Mouse (Mus musculus): ENCODE measurements around the gene Cxcl14. TPM values are rescaled to one million over a fixed set of nuclear protein-coding genes. Genes with fewer than 3 reads are reported as not detected.

Cxcl14 gene
- total RNA-seq, 2 experiments from 2014 or later: 144 to 150 TPM

DNA sequence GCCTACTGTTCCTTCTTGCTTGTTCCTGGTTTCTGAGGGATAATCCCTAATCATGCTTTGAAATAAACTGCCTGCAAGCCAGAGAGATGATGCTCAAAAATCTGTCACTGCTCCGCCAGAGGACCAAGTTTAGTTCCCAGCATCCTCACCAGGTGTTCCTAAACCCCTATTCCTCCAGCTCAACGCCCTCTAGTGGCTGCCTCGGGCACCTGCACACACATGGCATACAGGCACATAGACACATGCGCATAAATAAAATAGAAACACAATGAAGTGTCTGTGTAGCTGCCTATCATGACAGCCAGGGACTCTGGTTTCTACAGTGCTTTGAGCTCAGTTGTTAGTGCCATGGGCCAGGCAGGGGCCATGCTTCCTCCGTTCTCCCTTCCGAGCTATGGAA is 6.4 kb downstream of the Cxcl14 start:
- DNase-seq (ENCODE audit: low spot score in 2 of 2): no peak

DNA sequence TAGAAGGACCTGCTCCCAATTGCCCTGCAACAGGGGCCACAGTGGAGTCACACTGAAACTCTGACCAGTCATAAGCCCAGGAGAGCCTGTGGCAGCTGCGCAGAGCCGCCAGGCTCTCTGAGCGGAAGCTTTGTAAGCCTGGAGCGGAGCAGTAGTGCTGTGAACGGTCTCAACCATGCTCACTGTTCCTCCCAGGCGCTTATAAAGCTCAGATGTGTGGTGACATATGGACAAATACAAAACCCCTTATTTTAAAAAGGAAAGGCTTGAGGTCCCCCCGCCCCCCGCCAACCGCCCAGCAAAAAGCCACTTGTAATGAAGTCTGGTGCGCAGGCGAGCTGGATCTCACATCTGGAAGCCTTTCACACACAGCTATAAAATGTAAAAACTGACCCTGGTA is 7.1 kb downstream of the Cxcl14 start:
- DNase-seq (ENCODE audit: low spot score in 2 of 2): no peak

DNA sequence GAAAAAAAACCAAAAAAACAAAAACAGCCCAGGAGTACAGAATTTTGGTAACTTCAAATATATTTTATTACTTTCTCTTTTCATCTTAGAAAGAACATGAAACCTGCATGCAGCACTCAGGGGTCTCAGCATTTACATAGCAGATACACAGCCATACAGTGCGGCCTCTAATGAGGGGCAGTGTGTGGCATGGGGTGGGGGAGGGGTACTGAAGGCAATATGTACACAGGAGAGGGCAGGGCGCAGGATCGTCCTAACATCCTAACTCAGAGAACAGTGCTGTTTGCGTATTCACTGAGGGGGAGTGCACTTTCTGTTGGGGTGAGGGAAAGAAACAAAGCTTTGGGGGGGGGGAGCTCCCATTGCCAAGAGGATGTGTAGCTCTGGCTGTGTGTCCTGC is 7.8 kb downstream of the Cxcl14 start:
- DNase-seq (ENCODE audit: low spot score in 2 of 2): no peak

DNA sequence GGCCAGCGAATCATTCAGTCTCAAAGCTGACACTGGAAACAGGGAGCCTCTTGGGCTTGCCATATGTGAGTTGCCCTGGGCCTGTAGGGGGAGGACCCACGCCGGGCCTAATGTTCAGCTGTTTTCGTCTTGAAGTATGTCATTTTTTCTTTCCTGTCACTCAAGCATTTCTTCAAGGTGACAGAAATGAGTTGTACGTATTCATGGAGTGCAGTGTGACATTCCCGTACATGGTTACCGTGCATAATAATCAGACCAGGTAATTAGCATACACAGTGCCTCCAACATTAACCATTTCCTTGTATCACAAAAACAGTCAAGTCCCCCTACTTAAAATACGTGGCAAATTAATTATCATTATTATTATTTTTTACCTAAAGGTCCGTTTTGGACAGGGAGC is 9.3 kb downstream of the Cxcl14 start:
- no peak for DNase-seq (ENCODE audit: low spot score in 2 of 2)

DNA sequence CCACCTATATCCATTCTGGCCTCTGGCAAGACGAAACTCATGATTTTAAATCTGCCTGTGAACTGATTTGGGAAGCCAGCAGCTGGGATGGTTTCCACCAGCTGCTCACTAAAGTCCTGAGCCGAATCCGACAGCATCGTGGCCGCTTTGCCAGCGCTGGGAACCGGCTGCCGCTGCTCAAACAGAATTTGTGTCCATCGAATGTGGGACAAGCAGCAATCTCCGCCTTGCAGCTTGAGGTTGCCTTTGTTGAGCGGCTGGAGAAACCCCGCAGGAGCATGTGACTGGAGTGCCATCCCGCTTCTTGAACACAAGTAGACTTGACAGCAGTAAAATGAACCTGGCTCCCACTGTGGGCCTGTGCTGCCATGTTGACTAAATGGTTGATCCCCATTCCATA is 13.0 kb downstream of the Cxcl14 start:
- DNase-seq (ENCODE audit: low spot score in 2 of 2): no peak

DNA sequence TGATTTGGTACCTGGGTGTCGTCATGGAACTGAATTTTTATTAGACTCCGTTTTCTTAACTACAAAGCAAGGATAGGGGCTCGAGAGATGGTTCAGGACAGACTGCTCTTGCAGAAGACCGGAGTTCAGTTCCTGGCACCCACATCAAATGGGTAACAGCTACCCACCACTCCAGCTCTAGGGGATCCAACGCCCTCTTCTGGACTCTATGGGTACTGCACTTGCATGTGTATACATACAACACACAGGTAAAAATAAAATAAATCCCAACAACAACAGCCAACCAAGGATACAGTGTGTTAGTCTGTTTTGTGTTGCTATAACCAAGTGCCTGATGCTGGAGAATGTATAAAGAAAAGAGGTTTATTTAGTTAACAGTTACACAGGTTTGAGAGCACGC is 16.0 kb downstream of the Cxcl14 start:
- DNase-seq (ENCODE audit: low spot score in 2 of 2): no peak

DNA sequence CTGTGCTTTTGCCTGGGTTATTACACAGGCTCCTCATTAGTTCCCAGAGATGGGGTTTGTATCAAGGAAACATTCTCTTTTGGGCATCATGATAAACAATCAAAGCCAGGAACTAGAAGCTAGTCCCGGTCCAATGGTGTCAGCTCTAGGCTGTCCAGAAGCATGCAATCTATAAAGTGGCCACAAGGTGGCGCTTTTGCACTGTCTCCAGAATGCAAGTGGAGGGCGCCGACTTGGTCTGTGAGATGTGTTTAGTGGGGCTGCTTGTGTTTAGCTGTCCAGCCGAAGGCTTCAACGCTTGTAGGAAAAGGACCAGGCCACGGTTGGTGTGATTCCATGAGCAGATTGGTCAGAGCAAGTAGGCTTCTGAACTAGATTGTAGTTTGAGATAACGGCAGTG is 16.9 kb downstream of the Cxcl14 start:
- peak; percentile 80 to 92 for DNase-seq (ENCODE audit: low spot score in 2 of 2)

DNA sequence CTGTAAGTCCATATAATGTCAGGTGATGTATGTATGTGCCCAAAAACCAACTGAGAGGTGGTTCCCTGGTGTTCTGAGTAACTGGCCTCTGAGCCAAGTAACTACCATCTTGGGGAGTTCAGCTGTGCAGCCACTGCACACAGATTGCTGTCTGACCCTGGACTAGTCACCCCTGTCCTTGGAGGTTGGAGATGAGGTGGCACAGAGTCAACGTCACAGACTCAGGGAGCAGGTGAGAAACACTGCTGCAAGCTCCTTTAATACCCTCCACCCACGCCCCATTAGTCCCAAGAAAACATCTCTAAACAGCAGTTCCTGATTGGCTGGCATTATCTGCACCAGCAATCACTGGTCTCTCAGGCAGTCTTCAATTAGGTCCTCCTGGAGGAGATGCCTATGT is 21.2 kb downstream of the Cxcl14 start:
- DNase-seq (ENCODE audit: low spot score in 2 of 2): no peak

DNA sequence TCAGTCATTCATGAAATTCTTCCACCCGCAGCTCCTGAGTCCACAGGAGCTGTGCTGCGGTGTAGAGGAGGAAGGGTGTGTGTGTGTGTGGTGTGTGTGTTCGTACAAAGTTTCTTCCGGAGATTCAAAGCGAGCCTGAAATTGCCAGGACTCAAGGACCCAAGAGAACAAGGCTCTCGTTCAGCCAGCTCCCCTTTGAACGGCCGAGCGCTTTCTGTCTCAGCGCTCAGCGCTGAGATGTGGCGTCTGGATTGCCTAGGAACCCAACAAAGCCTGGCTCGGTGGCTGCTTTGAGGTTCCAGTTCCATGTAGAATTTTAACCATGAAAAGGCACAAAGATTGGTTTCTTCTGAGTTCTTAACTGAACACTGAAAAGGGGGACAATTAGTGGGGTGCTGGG is 26.2 kb downstream of the Cxcl14 start:
- DNase-seq (ENCODE audit: low spot score in 2 of 2): peak in 1 of 2 experiments; percentile 34

DNA sequence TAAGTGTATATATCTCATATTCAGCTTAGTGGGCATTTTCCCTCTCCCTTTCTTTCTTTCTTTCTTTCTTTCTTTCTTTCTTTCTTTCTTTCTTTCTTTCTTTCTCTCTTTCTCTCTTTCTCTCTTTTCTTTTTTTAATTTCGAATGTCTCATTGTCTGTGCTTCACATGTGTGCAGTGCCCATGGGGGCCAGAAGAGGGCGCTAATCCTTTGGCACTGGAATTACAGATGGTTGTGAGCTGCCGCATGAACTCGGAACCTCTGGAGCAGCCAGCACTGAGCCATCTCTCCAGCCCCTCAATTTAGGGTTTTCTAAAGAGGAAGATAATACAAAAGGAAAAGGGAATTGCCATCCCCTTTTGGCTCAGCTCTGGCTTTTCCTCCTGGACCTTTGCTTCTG is 29.0 kb downstream of the Cxcl14 start:
- DNase-seq (ENCODE audit: low spot score in 2 of 2): no peak

DNA sequence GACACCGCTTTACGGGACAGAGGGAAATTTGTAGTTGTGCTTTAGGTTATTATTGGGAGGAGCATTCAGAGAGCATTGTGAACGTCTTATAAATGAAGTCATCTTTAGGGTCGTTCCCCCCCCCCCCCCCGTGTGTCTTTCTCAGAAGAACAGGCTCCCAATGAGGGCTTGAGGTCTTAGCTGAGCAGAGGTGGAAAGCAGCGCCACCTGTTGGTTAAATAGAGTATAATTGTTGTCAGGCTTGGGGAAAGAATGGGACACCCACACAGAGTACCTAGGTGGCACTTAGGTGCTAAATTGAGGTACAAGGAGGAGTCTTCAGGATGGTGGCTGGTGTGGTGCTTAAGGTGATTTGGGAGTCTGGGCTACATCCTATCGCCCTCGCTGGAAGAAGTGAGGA is 29.9 kb downstream of the Cxcl14 start:
- DNase-seq (ENCODE audit: low spot score in 2 of 2): peak in 1 of 2 experiments; percentile 63

DNA sequence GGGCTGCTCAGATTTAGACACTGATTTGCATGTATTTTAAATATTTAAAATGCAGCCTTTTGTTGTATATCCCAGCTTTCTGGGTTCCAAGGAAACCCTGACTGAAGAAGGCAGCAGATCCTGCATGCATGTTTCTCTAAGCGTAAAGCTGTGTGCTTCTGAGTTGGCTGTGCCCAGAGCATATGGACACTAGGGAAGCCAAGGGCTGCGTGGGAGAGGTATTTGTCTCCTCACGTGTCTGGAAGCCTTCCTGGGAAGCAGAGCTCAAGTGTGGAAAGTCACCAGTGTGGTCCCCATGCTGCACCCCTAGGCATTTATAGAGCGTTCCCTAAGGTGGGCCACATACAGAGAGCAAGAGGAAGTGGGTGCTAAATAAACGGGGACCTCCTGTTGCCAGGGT is 30.7 kb downstream of the Cxcl14 start:
- peak; percentile 28 to 64 for DNase-seq (ENCODE audit: low spot score in 2 of 2)

DNA sequence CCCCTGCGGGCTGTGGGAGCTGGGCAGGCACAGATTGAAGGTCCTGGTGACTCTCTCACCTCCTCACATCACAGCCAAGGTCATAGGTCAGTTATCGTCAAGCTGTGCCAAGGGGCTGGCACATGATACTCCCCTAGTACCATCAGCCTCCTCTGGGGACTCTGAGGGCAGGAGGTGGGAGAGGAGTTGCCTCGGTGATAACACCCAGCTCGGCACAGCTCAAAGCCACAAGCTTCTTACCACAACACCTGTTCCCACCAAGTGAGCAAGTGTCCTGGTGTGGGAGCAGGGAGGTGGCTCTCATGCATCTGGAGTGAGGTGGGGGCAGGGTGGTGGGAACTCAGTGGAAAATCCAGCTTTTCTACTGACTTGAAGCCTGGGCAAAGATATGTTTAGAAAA is 34.1 kb downstream of the Cxcl14 start:
- no peak for DNase-seq (ENCODE audit: low spot score in 2 of 2)

DNA sequence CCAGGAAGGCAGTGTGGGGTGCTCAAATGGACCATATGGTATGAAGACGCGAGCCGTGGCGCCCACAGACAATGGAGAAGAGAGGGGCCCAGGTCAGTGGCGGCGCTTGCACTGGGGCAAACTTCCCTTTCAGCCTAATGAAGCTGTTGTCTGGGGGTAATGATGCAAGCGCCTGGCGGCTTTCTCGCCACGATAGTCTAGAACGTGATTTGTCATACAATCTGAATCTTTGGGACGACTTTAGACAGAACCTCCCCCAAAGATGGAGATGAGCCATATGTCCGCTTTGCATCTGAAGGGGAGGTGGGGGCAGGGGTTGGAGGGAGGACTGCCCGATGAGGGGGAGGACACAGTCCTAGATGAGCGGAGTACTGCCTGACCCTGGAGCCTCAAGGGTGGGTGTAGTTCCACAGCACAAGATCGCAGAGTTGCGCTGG is 36.0 kb downstream of the Cxcl14 start:
- no peak for DNase-seq (ENCODE audit: low spot score in 2 of 2)

DNA sequence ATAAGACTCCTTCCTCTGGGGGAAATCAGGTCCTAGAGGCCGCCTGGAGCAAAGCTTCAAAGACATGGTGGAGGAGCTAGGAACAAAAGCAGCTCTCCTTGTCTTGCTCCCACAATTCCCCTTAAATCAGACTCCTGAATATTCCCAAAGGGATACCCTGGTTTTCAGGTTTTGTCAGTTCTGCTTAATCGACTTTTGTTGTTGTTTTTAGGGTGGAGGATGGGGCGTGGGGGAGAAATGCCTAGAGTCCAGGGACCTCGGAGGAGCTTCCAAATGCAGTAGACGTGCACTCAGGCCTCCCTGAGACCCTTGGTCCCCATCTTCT is 36.5 kb downstream of the Cxcl14 start:
- no peak for DNase-seq (ENCODE audit: low spot score in 2 of 2)

DNA sequence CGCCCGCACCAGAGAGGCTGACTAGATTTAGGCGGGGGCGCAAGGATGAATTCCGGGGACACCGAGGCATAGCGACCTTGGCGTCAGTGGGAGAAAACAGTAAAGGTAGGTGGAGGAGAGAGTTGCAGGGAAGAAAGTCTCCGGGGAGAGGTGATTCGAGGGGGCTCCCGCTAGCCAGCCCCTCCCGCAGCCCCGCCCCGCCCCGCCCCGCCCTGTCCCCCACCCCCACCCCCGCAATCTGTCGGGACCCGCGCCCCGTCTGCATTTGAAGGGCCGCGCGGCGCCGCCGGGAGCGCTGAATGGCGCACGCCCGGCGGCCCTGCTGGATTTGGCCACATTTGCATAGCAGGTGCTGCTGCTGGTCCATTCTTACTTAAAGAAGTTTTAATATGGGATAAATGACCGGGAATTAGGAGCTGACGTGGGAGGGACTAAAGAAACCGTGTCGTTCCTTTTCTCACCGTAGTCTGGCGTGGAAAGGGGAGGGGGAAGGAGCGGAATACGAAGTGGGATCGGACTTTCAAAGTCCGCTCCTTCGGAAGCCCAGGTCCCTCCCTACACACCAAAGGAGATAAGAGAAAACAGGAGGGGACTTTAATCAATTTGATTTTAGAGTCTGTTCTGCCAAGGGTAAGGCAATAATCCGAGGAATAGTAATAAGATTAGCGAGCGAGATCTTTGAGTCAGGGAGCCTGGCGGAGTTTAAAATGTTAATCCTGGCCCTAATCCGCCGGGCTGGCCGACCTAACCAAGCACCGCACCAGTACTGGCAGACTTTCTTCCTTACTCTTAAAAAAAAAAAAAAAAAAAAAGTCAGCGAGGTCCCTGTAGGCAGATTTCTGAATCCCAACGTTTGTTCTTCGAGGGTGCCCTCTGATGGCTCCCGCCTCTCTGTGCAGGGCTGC is 37.1 kb downstream of the Cxcl14 start:
- DNase-seq (ENCODE audit: low spot score in 2 of 2): no peak

DNA sequence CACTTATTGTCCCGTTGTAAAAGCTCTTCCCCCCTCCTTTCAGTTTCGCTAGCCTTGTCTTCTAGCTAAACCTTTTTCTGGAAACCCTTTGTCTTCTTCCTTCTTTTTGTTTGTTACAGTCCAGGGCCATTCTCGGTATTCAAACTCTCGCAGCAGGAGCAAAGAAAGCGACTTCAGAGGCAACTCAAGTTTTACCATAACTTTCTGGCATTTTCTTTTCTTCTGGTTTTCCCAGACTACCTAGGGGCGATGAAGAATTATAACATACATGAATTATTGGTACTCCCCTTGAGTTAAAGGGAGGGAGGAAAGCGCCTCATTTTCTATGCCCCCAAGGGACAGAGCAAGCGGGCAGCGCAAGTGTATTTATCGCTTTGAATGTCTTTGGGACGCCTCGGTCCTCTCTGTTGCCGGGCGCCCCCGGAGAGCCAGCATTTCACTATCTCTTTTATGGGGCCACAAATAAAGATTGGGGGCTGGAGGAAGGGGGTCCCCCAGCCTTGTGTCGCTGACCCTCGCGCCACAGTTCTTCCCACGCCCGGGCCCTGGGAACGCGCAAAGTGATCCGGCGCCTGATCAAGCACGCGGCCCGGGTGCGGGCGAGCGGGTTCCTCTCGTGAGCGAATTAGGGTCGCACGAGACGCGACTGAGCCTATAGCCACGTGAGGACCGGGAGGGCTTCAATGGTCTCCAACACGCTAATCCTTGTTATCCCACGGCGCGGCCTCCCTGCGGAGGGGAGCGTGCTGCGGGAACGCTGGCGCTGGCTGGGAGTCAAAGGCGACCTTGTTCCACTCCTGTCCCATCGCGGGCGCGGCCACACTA is 37.9 kb downstream of the Cxcl14 start:
- no peak for DNase-seq (ENCODE audit: low spot score in 2 of 2)

DNA sequence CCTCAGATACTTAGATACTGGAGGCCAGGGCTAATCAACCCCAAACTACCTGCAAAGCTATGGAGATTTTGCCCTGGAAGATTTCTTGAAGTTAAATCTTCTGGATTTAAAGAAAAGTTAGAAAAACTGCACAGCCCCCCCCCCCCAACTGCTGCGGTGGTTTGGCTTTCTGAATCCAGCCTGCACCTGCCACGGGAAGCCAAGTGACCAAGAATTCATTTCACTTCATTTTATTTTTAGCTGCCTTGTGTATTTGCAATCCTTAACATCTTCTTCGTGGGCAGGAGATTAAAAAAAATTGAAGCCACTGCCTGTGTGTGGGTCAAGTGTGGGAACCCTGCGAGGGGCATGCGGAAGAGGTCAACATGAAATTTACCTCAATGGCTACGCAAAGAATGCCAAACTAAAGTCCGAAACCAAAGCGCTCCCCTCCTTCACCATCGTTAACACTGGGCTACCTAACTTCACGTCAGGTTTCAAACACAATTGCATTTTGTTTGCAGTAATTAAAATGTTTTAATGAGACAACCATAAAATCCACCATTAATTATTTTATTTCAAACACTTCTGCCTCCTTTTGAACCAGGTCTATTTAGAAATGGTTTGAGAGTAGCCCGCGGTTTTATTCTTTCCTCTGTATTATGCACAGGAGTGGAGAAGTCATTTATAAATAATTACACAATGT is 38.7 kb downstream of the Cxcl14 start:
- no peak for DNase-seq (ENCODE audit: low spot score in 2 of 2)

DNA sequence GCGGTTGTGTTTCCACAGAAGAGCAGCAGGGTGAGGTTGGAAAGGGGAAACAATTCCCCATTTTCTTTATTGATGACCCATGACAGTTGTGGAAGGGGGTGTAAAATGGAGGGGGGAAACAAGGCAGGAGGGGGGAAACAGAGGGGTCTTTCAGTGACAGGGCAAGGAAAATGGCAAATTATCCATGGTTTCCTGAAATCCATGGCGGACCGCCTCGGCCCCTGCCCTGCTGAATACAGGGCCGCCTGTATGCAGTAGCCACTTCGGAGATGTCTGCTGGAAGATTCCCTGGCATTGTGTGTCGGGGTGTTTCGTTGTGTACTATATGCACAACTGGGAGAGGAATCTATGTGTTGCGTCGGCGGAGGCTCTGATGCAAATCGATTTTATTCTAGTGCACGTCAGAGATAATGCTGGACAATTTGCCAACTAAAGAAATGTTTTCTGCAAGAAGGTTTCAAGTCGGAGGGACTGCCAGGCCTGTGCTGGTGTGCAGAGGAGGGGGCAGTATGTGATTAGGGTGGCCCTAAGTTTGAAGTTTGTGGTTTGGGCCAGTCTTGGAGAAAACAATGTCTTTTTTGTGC is 39.5 kb downstream of the Cxcl14 start:
- no peak for DNase-seq (ENCODE audit: low spot score in 2 of 2)

DNA sequence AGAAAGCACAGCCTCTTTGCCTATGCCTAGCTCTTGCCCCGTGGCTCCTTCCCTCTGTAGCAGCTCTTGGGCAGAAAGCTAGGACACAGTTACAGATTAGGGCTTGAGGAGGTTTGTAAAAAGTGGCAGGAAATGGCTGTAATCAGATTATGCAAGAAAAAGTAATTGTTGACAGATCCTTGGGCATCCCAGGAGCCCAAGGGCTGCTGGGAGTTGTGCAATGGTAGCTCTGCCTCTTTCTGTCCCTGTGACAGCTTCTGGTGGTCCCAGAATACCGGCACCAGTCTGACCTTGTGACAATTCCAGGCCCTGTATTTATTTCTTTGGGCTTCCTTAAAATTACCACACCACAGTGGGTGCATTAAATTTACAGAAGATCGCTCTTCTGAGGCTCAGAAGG is 43.0 kb downstream of the Cxcl14 start:
- no peak for DNase-seq (ENCODE audit: low spot score in 2 of 2)

DNA sequence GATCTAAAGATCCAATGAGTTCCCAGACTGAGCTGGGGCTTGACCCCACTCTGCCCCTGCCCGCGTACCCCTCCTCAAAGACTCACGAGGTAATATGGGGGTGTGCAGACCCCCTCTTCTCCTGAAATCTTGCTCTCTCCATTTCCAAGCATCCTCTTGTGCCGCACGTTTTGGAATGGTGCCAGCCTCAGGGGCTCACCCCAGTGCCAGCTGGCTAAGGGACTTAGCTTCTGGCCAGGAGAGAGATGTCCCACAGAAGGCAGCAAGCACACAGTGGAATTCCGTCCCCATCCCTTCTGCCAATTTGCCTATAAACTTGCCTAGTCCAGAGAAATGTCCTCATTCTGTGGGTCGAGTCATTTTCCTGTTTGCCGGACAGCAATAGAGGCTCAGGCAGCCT is 43.6 kb downstream of the Cxcl14 start:
- DNase-seq (ENCODE audit: low spot score in 2 of 2): no peak
